Mouse (Mus musculus): Measurements from ENCODE around the gene S100pbp.
A peak's percentile ranks its signal among the peaks of the same experiment; 100 is the strongest.

S100pbp gene

DNA sequence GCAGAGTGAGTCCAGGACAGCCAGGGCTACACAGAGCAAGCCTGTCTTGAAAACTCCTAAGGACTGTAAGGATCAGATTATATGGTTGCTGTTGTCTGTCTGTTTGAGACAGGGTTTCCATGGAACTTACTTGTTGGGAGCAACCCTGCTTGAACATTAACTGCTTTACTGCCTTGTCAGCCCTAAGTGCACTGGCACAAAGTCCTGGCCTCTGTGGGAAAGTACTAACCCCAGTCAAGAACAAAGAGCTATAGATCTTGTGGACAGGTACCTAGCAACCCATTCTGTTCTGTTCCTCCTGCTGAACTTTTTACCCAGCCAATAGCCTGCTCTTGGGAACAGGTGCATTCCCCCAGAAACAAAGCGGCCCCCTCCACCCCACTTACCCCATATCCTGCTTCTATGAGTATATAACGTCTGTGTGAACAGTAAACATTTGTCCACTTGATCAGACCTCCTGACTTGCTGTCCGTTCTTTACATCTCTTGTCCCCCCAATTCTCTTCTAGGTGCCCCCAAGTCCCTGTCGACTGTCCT lies 38.2 kb downstream of the S100pbp start:
- DNase-seq (ENCODE audit: low spot score in 2 of 2), result no peak

DNA sequence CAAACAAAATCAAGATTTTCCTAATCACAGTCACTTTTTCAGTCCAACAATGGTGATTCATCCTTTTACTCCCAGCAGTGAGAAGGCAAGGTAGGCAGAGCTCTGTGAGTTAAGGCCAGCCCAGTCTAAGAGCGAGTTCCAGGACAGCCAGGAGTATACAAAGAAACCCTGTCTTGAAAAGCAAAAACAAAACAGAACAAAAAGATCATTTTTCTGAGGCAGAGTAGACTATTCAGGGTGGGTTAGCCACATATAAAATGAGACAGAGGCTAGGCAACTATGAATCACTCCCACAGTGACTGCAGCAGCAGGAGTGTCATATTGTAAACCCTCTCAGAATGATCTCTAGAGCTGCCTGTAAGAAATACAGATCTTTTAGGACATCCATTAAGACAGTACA lies 40.2 kb downstream of the S100pbp start:
- no peak for DNase-seq (ENCODE audit: low spot score in 2 of 2)

DNA sequence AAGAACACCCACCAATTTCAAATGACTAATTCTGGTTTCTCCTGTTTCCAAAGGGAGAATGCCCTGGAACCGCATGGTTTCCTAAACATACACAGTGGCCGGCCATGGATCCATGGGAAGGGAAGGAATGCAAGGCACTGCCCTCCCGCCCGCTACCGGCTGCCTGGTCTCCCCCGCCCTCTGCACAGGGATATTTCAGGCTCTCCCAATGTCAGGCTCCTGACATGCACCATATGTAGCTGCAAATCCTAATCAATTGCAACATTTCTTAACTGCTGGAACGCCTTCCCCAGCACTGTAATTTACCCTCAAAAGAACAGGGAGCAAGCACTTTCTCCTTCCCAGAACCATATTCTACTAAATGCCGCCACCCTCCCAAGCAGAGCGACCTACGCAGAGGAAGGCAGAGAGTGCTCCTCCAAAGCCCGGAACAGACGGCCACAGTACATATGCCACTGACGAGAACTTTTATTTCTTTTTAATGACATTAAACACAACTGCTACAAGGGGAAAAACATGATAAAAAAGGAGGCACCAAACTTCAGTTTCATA lies 41.9 kb downstream of the S100pbp start:
- no peak for DNase-seq (ENCODE audit: low spot score in 2 of 2)

DNA sequence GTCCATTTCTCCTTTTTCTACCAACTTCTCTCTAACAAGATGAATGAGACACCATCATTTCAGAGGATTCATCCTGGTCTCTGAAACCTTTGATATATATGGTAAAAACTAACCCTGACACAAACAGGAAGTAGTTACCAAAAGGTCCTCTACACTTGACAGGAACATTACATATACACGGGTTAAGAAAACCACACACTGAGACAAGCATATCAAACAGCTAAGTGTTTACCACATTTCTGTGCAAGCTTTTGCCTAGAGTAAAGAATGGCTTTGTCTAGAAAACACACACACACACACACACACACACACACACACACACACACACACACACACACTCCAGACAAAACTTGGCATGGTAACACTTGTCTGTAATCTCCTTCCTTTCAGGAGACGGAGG lies 43.1 kb downstream of the S100pbp start:
- DNase-seq (ENCODE audit: low spot score in 2 of 2), result no peak

DNA sequence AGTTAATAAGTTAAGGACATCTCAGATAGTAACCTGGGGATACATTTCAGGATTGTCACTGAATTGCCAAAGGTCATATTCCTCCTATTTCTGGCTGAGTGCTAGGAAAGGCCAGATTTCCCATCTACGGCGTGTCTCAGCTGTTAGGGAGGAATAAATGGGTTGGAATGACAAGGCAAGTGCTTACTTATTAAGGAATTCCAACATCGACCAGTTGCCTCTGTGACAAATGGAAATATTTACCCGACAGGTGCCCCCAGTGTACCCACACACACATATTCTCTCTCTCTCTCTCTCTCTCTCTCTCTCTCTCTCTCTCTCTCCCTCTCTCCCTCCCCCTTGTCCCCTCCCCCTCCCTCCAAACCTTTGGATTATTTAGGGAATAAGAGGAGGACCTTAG lies 43.6 kb downstream of the S100pbp start:
- no peak for DNase-seq (ENCODE audit: low spot score in 2 of 2)

DNA sequence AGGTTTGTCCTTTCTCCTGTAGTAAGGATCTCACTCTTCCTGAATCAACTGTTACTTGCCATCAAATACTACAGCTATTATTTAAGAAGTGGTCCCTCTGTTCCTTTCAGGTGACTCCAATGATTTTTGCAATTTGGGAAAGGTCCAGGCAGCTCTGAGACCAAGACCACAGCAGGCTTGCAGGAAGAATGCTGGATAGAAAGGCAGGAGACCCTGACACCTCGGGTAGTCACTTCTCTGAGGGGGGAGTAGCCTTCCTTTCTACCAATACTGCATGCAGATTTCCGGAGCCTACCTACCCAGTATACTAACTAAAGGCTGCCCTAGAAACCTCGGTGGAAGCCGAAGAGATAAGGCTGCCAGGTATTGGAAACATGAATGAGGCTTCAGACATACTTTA lies 44.1 kb downstream of the S100pbp start:
- no peak for DNase-seq (ENCODE audit: low spot score in 2 of 2)

DNA sequence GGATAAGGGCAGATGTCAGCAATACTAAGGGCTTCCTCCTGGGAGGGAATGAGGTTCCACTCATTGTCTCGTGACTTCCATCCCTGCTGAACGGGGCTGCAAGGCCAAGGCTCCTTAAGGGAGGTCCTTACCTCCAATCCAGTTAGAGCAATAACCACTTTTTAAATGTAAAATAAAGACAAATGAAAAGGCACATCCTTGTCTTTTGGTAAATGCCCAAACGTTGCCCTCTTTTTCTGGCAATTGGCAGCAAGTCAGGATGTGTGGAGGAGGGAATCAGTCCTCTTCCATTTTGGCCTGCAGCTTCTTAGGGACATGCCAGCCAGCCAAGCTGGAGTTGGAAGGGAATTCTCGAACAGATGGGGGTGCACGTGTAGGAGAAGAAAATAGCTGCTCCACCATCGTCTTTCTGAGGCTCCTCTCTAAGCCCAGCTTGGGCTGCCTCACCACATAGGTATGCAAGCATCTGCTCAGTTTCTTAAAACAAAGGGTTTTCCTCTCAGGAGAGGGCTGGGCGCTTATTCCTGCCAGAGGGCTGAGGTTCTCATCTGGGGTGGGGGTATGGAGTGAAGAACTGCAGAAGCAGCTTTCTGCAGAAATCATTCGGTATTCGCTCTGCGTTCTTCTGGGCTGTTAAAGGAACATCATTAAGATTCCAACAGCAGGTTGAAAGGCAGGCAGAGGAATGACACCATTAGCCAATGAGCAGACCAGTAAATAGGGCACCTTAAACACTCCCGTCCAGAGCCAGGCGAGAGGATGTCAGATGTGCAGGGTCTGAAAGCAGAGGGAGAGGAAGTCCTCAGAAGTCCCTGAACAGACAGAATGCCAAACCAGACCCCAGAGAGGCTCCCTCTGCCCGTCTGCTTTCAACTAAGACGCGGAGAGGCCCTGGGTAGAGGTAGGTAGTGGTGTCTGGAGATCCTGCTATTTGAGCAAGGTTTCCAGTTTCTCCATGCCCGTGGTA lies 44.8 kb downstream of the S100pbp start:
- peak; percentile 72 to 79 for DNase-seq (ENCODE audit: low spot score in 2 of 2)

DNA sequence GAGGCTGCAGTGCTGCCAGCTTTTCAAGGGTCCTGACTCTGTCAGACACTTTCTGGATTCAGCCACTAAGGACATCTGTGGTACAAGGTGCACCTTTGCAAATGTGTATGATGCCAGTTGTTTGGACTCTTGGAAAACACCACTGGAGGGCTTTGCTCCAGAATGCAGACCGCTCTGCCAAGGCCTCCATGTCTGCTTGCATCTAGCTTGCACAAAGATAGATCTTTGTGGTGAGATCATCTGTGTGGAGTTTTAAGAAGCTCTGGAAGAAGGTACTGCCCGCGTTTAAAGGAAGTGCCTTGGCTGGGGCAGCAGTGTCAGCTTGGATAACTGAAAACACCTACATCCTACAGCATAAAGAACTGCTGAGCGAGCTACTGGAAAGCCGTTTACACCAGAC lies 46.0 kb downstream of the S100pbp start:
- no peak for DNase-seq (ENCODE audit: low spot score in 2 of 2)

DNA sequence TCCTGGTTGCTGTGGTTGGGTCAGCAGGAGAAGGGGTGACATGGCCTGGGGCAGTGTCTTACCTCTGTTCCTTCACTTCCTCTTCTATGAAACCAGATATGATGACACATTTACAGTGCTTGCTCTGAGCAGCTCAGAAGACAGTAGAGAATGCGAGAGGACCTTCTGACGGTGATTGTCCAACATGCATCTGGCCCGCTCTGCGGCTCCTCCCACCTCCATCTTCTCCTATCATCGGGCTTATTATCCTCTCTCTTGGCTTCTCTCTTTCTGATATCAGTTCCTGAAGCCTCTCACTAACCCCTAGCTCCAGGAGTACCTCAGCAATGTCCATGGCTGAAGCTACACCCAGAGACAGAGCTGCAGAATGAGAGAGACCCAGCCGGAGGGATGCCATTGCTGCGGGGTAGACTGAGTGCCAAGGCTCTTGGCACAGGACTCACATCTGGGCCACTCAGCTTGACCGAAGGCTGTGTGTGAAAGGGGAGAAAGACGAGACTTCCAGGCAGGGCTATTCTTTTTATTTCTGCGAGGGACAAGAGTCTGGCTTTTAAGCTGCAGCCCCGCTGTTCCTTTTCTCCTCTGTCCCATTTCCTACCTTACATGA lies 47.0 kb downstream of the S100pbp start:
- no peak for DNase-seq (ENCODE audit: low spot score in 2 of 2)

DNA sequence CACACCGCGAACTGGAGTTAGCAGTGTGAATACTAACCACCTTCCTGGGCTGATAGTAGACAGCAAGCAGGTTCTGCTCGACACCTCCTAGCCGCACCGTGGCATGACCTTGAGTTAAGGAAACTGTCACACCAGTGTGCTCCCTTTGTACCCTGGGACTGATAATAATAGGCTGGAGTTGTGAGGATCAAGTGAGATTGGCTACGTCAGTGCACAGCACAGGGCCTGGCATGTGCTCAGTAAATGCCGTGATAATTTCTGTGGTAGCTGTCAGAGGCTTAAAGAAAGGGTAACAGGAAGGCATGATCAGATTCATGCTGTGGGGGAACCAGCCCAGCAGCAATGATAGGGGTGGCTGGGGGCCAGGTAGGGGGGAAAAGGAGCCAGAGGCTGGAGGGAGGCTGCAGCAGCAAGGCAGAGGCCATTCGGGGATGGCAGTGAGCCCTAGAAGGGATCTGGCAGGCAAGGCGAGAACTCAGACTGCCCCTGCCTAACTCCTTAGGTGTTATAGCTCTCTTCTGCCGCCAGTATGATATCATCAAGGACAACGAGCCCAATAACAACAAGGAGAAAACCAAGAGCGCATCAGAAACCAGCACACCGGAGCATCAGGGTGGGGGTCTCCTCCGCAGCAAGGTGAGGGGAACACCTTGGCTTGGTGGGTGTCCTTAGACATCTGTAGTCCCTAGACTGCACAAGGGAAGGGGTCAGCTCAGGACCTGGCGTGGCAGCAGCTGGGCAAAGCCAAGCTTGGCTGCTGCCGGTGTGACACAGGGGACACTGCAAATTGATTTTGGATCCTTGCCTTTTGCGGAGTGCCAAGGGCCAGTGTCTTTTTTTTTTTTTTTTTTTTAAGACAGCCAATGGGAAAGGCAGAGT lies 47.7 kb downstream of the S100pbp start:
- DNase-seq (ENCODE audit: low spot score in 2 of 2), result no peak

DNA sequence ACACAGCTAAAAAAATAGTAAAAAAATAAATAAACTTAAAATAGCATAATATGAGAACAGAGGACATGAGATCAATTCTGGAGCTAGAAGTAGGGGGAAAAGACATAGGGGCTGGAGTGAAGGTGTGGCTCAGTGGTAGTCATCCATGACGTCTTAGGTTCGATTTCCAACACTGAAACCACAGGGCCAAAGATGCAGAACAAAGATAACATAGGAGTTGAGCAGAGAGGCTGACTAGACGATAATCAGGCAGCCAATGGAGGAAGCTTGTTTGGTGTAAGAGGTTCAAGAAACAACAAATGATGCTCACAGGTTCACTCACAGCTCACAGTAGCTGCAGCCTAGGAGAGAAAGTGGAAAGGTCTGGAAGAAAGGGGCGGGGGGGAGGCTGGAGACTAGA lies 48.7 kb downstream of the S100pbp start:
- no peak for DNase-seq (ENCODE audit: low spot score in 2 of 2)

DNA sequence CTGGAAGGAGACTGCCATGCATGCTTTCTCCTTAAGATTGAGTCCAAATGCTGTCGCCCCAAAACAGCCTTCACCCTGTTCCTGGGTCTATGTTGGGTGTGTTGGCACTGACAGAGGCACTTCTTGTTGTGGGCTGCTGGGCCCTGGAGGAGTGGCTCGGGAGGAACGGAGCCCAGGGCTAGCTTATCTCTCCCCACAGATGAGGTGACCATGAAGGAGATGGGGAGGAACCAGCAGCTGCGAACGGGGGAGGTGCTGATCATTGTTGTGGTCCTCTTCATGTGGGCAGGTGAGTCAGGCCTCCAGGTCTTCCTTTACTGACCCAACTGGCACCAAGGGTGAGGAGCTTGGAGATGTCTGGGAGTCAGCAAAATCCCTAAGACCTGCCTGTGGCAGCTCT lies 49.9 kb downstream of the S100pbp start:
- no peak for DNase-seq (ENCODE audit: low spot score in 2 of 2)

DNA sequence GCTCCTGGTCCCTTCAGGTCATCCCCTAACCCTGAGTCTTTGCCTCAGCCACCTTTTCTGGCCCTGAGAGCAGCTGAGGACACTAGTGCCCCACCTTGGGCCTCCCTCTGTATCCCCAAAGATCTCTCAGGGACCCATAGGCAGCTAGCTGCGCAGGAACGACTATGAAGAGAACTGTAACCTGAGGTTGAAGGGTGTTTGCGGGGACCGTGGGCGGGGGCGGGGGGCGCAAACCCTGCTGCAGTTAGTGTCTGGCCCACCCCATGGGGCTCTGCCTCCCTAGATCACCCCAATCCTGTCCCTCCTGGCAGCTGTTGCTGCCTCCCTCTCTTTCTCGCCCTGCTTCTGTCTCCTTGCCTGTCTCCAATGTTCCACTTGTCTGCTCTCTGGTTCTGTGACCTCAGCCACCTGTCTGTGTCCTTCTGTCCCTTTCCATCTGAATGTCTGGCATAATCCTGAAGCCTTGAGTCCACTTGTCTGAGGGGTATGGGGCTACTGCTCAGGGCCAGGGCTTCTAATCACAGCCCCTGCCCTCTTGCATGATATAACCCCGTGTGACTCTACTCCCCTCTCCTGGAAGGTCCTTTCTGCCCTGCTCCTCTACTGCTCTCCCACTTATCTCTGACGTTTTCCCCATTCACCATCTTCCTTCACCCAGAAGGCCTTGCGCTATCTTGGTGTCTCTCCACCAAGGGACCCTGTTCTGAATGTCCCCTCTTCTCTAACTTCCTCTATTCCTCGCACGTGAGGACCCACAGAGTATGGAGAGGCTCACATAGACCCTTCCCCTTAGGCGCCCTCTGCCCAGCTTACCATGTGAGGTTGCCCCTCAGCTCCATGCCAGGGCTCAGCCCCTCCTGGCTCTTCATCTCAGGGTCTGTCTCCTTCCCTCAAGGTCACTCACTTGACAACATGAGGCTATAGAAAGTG lies 51.9 kb downstream of the S100pbp start:
- no peak for DNase-seq (ENCODE audit: low spot score in 2 of 2)

DNA sequence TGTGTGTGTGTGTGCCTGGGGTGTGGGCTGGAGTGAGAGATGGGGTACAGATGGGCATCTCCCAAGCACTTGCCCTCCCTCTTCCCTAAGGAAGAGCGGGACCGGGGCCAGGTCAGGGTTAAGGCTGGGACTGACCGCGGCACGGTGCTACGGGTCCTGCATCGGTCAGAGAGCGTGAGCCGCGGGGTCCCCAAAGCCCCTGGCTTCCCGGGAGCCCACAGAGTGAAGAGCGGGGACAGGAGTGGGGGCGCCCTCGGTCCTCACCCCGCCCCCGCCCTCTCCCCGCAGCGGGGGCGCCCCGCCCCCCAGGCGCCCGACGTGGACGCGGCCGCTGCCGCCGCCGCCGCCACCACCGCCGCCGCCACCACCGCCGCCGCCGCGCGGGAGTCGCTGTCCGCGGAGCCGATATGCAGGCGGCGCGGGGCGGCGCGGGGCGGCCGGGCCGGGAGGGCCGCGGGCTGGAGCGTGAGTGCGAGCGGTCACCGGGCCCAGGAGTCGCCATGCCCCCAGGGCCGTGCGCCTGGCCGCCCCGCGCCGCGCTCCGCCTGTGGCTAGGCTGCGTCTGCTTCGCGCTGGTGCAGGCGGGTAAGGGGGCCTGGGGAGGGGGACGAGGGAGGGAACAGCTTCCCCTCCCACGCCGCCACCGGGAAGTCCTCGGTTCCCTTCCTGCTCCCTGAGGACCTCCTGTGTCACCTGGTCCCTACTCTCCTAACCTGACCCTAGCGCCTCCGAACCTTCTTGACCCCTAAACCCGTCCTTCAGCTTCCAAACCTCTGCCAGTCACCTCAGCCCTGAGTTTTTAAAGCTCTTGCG lies 52.7 kb downstream of the S100pbp start, which contains the start of gene Fndc5:
Fndc5 (plus strand) TSS at position 421 of the 813 bp plus-strand sequence.
- peak in 1 of 2 experiments; percentile 20 for DNase-seq (ENCODE audit: low spot score in 2 of 2)

DNA sequence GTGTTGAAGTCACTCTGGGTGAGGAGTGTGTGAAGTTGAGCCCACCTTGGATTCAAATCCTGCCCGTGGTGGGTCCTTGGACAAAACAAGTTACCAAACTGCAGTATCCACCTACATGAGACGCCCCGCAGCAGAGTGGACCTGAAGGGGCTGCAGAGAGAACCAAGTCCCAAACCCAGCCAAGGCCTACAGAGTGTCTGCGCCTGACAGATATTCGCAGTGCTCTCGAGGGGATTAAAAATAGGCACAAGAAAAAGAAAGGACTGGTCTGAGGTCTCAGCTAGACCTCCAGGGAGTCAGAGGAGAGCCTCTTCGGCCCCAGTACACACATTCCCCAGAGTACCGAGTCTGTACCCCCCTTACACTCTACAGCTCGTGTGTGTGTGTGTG lies 53.3 kb downstream of the S100pbp start:
- DNase-seq (ENCODE audit: low spot score in 2 of 2), result no peak

DNA sequence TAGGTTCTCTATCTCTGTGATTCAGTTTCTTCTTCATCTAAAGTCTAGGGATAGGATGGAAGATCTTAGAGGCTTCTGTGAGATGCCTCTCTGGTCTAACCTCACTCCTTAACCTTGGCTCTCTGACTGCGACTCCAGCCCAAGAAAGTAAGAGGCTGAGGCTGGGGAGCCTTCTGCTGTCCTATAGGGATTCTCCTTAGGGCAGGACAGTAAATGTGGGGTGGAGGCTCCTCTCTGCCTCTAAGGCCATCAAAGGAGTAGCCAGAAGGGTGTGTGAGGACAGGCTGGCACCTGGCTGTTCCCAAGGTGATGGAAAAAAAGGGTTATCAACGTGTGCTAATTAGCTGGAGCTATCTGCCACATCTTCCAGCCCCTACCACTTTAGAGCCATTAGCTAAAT lies 53.9 kb downstream of the S100pbp start:
- DNase-seq (ENCODE audit: low spot score in 2 of 2), result no peak

DNA sequence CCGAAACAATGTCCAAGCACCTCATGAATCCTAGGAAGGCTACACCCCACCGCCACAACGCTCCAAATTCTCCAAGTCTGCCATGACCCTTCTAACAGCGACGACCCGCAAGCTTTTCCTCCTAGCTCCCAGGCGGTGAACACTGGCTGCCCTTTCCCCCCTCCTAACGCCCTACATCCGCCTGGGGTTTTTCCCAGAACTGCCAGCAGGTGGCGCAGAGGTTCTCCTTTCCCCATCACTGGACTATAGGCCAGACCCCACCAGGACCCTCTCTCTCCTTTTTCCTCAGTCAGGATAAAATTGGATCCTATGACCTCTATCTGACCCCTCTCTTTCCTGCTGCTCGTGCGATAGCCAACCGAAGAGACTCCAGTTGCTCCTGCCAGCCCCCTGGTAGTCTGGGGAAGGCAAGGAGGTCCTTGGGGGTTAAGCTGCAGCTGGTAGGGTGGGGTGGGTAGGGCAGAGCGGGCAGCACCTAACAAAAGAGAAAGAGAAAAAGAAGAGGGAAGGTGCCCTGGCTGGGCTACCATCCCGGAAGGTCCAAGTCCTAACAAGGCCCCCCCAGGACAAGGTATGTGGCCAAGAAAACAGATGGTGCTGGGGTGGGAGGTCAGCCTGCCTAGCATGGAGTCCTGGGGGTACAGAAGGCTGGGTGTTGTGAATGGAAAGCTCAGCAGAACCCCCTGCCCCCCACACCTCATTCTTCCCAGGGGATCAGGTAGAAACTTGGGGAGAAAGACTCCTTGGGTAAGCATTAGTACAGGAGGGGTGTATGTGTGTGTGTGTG lies 54.5 kb downstream of the S100pbp start:
- no peak for DNase-seq (ENCODE audit: low spot score in 2 of 2)

DNA sequence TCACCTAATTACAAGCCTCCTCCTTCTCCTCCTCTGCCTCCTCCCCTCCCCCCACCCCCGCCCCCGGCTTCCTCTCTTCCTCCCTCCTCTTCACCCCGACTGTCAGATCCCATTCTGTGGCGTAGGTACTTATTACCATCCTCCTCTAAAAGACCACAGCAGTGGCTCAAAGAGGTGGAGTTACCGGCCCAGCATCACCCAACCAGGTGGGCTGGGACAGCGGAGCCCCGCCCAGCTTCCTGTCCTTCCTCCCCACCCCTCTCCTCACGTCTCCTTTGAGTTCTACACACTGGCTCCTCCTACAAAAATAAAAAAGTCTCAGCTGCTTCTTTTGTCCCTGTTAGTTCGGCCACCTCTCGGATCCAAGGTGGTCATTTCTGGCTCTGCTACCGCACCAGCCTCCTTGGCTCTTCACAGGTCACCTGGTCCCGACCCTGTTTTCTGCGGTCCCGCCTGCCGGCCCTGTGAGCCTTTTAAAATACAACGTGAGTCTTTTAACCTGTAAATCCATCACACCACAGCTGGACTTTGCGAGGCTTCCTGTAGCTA lies 58.7 kb downstream of the S100pbp start:
- DNase-seq (ENCODE audit: low spot score in 2 of 2), result no peak

DNA sequence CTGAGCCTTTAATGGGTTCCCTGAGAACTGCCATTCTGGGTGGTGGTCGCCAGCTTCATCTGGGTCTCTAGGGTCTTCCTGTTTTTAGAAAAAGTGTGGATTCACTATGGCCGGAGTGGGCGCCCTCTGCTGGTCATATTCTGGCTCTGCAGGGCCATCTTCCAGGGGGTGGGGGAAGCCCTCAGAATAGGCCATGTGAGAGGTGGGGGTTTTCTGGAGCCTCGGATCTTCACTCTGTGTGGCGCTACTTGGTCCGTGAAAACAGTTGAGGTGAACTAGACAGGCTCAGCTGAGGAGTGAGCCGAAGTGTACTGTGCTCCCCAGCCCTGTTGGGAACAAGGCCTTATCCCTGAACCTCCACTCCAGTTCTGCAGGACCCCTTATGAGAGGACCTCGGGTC lies 59.4 kb downstream of the S100pbp start:
- no peak for DNase-seq (ENCODE audit: low spot score in 2 of 2)

Data from frontal cortex, postnatal 10 days (tissue).